Mouse (Mus musculus) hindbrain, embryonic 12.5 days (tissue): ENCODE measurements around the gene Ppp1r3g. TPM values are rescaled to one million over a fixed set of nuclear protein-coding genes. Genes with fewer than 3 reads are reported as not detected.
A peak's percentile ranks its signal among the peaks of the same experiment; 100 is the strongest.

Source experiments
- ATAC-seq: fragments of 200-750 bp; cut with Nextera tagmentation; 2 replicates; pipeline ENCODE4 v1.8.0; 2017; ENCODE audit warnings: moderate TSS enrichment; ENCODE audit not compliant: low FRiP score
- H3K27ac ChIP-seq: fragments of 300-500 bp; sonication (generic); 2 replicates; pipeline ENCODE4 v1.5.1; 2016; ENCODE audit warnings: mild to moderate bottlenecking
- H3K27me3 ChIP-seq: fragments of 300-500 bp; sonication (generic); 2 replicates; pipeline ENCODE4 v1.6.1; 2016; ENCODE audit warnings: mild to moderate bottlenecking
- H3K36me3 ChIP-seq: fragments of 300-500 bp; sonication (generic); 2 replicates; pipeline ENCODE4 v1.6.1; 2016; ENCODE audit warnings: mild to moderate bottlenecking
- H3K4me1 ChIP-seq: fragments of 300-500 bp; sonication (generic); 2 replicates; pipeline ENCODE4 v1.6.1; 2016
- H3K4me2 ChIP-seq: fragments of 300-500 bp; sonication (generic); replicated peaks from 2 replicates; pipeline ENCODE4 v1.6.1; 2016; ENCODE audit warnings: mild to moderate bottlenecking
- H3K4me3 ChIP-seq: fragments of 300-500 bp; sonication (generic); 2 replicates; pipeline ENCODE4 v1.5.1; 2016; ENCODE audit warnings: mild to moderate bottlenecking
- H3K9ac ChIP-seq: fragments of 300-500 bp; sonication (generic); 2 replicates; pipeline ENCODE4 v1.6.1; 2016; ENCODE audit warnings: mild to moderate bottlenecking, moderate library complexity
- H3K9me3 ChIP-seq: fragments of 300-500 bp; sonication (generic); replicated peaks from 2 replicates; pipeline ENCODE4 v1.6.1; 2016; ENCODE audit warnings: mild to moderate bottlenecking
- WGBS: fragments of 180-500 bp; shearing (Covaris S2); methylation state at CpG from one replicate; pipeline ENCODE4 v1.1.7; 2016; 5-methylcytosine and 5-hydroxymethylcytosine counted together
- polyA plus RNA-seq: library from polyadenylated mRNA; unstranded; fragments of >200 nt; fragmentation: Nextera tagmentation; extraction: Ambion mirVana; gene quantifications from 2 replicates; pipeline ENCODE4 v1.2.1, GENCODE M21; 2016

Gene Ppp1r3g
- 1.1 and 1.4 TPM in 2 replicates for polyA plus RNA-seq

DNA sequence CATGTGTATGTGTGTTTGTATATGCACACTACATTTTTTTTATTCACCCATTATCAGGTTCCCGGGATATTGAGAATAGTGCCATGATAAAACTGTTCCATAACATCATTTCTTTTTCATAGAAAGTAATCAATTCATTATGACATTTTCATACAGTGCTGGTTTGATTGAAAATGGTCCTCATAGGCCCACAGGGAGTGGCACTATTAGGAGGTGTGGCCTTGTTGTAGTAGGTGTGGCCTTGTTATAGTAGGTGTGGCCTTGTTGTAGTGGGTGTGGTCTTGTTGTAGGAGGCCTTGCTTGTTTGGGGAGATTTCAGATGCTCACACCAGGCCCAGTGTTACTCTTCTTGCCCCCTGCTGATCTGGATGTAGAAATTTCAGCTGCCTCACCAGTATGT, at the start of gene Ppp1r3g:
TSS of gene Ppp1r3g (plus strand) at position 301 of the 400 bp plus-strand sequence.
- H3K4me2 ChIP-seq, result no peak within 1 kb of the TSS
- H3K9ac ChIP-seq, result no peak within 1 kb of the TSS
- no peaks in the 10 kb centered on the region for H3K36me3 ChIP-seq
- H3K27ac ChIP-seq, result no peak within 1 kb of the TSS
- H3K4me1 ChIP-seq, result no peaks in the 10 kb centered on the region
- ATAC-seq, result no peak
- 86% methylated on average over 1 of the region's 1 CpGs for WGBS
- no peak within 1 kb of the TSS for H3K4me3 ChIP-seq
- H3K27me3 ChIP-seq, result no peaks in the 10 kb centered on the region
- no peaks in the 10 kb centered on the region for H3K9me3 ChIP-seq

DNA sequence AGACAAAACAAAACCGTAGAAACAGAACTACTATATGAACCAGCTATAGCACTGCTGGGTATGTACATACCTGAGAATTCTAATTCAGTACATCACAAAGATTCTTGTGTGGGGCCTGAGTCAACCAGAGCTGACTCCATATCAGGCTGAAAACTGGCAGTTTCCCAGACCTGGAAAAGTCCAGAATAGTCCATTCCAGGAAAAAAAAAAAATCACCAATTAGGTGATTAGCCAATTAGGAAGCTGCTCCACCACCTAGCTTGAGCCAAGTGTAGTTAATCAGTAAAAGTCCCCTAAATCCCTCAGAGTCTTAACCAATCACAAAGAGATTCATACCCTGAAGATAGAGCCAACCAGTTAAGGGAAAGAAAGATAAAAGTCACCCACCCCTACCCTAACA, 47.2 kb upstream of the Ppp1r3g start:
- Histone ChIP-seq H3K27ac (no peak overlapping the region), H3K9ac (no peak overlapping the region), H3K9me3 (no peaks in the 10 kb centered on the region), H3K27me3 (no peaks in the 10 kb centered on the region), H3K4me1 (no peaks in the 10 kb centered on the region), H3K36me3 (no peaks in the 10 kb centered on the region), H3K4me3 (no peak overlapping the region), H3K4me2 (no peak overlapping the region)
- ATAC-seq, result no peak
- 93% methylated on average over 1 of the region's 1 CpGs for WGBS

DNA sequence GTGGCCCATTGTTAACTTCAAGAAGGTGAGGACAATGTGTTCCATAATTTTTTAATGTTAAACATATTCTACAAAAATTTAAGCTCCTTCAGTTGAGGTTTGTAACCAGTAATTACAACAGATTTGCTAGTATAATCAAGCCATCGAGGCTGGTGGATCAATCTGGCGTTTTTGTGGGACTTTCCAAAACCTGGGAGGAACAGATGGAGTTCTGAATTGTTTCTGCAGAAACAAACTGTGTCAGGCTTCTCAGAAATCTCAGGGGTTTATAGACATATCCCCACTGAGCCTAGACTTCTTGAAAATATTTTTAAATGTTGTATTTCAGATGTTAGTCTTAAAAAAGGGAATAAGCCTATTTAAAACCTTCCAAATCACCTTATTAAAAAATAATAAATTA, 20.6 kb upstream of the Ppp1r3g start:
- ATAC-seq, result no peak
- Histone ChIP-seq H3K27ac (no peak overlapping the region), H3K9me3 (peaks cover 8% of the 10 kb centered on the region; the same call in 1 of the 2 replicates), H3K9ac (no peak overlapping the region), H3K4me3 (no peak overlapping the region), H3K4me1 (no peaks in the 10 kb centered on the region), H3K27me3 (no peaks in the 10 kb centered on the region), H3K36me3 (no peaks in the 10 kb centered on the region), H3K4me2 (no peak overlapping the region)
- 100% methylated on average over 2 of the region's 2 CpGs for WGBS

DNA sequence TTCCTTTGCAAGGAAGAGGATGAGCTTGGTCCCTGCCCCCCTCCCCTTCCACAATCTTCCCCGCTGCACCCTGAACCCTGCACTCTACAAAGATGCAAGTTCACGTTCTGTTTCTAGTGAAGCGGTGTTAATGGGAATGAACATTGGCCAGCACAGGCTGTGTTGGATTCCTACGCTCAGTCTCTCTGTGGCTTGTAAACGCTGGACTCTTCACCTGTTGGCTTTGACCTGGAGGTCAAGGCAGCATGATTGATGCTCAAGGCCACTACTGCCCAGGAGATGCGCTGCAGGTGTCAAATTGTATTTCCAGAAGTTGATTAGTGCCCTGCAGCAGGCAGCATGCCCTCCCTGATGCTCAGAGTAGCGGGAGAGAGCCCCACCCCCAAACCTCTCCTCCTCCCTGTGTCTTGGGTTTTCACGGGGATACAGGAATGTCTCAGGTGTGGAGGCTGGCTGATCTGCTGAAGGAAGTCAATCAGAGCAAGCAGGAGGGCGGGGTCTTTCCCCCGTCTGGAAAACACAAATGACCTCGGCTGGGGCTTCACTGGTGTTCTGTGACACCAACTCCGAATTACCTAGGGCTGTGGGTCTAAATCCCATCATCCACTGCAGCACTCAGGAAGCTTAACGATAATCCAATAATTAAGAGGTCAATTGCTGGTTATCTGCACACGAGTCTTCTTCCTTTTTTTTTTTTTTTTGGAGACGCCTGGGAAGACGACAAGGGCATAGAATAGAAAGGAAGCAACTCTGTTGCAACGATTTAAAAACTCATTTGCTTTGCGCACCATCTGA, 18.6 kb upstream of the Ppp1r3g start:
- WGBS, result 72% methylated on average over 18 of the region's 18 CpGs
- Histone ChIP-seq H3K27me3 (no peaks in the 10 kb centered on the region), H3K4me2 (no peak overlapping the region), H3K9ac (no peak overlapping the region), H3K4me1 (no peaks in the 10 kb centered on the region), H3K27ac (no peak overlapping the region), H3K4me3 (no peak overlapping the region), H3K9me3 (no peaks in the 10 kb centered on the region), H3K36me3 (no peaks in the 10 kb centered on the region)
- ATAC-seq, result no peak

DNA sequence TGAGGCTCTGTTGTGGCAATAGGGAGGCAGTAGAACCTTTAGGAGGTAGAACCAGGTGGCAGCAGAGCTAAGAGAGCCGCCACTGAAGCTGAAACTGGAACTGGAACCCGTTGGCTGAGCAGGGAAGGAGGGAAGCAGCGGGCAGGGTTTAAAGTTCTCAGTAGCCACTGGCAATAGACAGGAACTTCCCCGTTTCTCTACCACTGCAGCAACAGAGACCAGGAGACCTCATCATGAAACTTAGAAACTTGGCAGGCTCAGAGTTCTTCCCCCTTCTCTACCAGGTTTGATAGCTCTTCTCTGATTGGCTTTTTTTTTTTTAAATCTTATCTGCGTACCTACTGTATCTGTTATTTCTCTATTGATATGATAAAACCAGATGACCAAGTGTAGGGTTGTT, 17.7 kb upstream of the Ppp1r3g start:
- no peaks in the 10 kb centered on the region for H3K9me3 ChIP-seq
- no peak overlapping the region for H3K4me2 ChIP-seq
- WGBS, result 85% methylated on average over 5 of the region's 5 CpGs
- no peak for ATAC-seq
- H3K9ac ChIP-seq, result no peak overlapping the region
- no peak overlapping the region for H3K4me3 ChIP-seq
- no peaks in the 10 kb centered on the region for H3K36me3 ChIP-seq
- H3K4me1 ChIP-seq, result no peaks in the 10 kb centered on the region
- H3K27ac ChIP-seq, result no peak overlapping the region
- H3K27me3 ChIP-seq, result no peaks in the 10 kb centered on the region

DNA sequence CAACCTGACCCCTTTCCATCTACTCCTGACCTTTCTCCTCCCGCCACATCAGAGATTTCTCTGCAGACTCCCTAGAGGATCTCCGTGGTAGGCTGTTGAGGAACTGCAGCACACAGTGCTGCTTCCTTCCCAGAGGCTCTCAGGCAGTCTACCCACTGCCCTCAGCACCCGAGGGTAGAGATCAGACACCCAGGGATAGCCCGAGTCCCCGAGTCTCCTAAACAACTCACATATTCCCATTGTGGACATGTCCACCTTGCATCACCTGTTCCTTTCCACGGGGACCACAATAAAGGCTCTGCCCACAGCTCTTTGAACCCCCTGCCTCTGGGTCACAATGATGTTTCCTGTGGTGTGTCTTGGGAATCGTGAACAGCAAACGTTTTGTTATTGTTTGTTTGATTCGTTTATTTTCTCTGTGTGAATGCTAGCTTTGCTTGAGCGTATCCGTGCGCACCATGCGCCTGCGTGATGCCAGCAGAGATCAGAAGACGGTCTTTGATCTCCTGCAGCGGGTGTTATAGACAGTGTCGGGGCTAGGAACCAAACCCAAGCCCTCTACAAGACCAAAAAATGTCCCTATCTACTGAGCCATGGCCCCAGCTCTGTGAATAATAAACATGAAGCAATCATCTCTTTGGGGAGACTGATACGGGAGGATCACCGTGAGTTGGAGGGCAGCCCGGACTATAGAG, 11.8 kb upstream of the Ppp1r3g start:
- no peak for ATAC-seq
- Histone ChIP-seq H3K4me2 (no peak overlapping the region), H3K36me3 (no peaks in the 10 kb centered on the region), H3K27me3 (no peaks in the 10 kb centered on the region), H3K4me1 (no peaks in the 10 kb centered on the region), H3K27ac (no peak overlapping the region), H3K9ac (no peak overlapping the region), H3K4me3 (no peak overlapping the region), H3K9me3 (no peaks in the 10 kb centered on the region)
- 70% methylated on average over 20 of the region's 20 CpGs for WGBS

DNA sequence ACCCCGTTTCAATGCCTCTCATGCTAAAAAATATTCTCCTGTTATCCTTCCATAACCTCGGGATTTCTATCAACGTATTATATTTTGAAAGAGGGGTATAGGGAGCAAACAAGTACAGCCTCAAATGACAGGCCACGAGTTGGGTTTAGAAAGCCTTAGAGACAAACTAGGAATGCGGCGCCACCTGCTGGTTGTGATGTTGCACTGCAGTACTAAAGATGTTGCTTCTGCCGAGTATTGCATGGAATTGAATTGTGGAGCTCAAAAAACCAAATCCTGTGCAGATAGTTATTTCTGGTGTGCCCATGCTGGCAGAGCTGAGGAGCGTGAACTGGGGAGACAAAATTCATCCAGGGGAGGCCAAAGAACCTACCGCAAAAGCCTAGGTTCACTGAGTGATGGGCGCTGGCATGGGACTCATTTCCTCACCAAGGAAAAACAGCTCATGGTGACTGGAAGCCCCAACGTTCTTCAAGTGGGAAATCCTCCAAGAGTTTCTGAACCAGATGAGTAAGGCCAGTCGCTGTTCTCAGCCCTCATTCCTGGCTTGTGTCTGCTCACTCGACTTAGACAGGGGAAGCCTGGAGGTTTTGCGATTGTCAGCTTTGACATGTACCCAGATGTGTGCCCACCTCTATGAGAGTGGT, 11.2 kb upstream of the Ppp1r3g start:
- 23% methylated on average over 14 of the region's 14 CpGs for WGBS
- Histone ChIP-seq H3K27me3 (no peaks in the 10 kb centered on the region), H3K4me3 (no peak overlapping the region), H3K27ac (no peak overlapping the region), H3K4me1 (no peaks in the 10 kb centered on the region), H3K36me3 (no peaks in the 10 kb centered on the region), H3K4me2 (no peak overlapping the region), H3K9me3 (no peaks in the 10 kb centered on the region), H3K9ac (no peak overlapping the region)
- ATAC-seq, result no peak

DNA sequence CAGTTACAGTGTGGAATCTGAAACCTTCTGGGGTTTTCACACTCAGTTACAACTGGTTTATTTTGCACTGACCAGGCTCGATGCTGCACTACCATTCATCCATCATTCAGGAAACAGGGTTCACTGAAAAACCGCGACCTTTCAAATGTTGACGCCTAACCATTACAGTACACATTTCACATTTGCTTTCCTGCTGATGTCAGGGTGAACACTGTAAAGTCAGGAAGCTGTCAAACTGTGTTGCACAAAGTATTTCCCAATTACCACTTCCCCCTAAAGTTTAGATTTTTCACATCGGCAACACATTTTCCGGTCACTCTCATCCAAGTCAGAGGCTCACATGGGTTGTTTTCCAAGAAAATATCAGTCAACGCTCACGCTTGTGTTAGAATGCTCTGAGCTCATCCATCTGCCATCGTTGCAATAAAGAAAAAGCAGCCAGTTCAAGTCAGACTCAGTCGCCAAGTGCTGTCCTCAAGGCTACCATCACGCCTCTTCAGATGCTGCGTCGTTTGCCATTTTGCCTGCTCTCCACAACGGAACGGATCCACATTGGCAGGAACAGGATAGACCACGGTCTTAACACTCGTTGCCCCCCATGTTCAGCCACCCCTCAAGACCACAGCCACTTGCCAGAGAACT, 8.7 kb upstream of the Ppp1r3g start:
- no peak overlapping the region for H3K9ac ChIP-seq
- no peaks in the 10 kb centered on the region for H3K27me3 ChIP-seq
- H3K36me3 ChIP-seq, result no peaks in the 10 kb centered on the region
- WGBS, result 75% methylated on average over 17 of the region's 17 CpGs
- no peak overlapping the region for H3K4me3 ChIP-seq
- no peaks in the 10 kb centered on the region for H3K4me1 ChIP-seq
- no peak overlapping the region for H3K4me2 ChIP-seq
- no peak for ATAC-seq
- no peaks in the 10 kb centered on the region for H3K9me3 ChIP-seq
- H3K27ac ChIP-seq, result no peak overlapping the region

DNA sequence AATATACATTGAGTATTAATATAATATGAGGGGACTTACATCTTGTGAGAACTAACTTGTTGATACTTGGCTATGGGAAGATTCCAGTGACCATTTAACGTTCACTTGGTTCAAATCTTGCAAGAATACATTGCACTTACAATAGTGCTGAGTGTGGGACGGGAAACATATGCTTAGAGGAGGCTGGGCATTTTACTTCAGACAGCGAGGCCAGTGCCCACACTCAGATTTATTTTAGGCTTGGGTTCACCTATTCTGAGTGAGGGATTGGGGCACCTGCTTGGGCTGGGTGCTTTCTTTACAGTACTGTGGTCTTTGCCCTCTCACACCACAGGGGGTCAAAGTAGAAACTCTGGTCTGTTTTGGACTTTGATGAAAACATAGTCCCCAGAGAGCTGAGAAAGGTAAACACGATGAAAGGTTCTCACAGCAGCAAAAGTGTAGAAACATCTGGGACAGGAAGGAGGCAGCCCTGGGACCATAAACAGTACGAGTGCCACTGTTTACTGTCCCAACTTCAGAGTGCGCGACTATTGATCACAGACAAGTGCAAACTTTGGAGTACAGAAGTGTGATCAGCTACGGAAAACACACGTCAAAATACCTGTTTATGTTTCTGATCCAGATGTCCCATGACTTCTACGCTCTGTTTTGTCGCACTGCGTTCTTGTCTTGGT, 890 bp downstream of the Ppp1r3g start:
- no peaks in the 10 kb centered on the region for H3K9me3 ChIP-seq
- no peak overlapping the region for H3K4me3 ChIP-seq
- H3K9ac ChIP-seq, result no peak overlapping the region
- H3K4me2 ChIP-seq, result no peak overlapping the region
- no peaks in the 10 kb centered on the region for H3K27me3 ChIP-seq
- ATAC-seq, result no peak
- no peak overlapping the region for H3K27ac ChIP-seq
- H3K36me3 ChIP-seq, result no peaks in the 10 kb centered on the region
- no peaks in the 10 kb centered on the region for H3K4me1 ChIP-seq
- 78% methylated on average over 12 of the region's 12 CpGs for WGBS

DNA sequence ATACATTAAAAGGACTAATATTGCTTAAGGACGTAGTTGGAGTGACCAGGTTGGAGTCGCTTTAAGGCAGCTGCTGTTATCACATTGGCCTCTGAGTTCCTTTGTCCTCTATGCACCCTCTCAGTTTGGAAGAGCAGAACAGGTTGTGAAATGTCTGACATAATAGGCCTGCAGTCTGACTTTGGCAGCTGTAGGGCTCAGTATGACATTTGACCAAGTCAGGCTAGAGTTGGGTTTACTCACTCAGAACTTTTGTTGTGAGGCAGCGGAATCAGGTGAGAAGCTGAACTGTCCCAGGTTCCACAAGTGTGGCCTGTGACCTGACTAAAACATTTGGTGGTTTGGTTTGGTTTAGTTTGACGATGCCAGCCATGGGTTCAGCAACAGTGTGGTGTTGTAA, 4.9 kb downstream of the Ppp1r3g start:
- Histone ChIP-seq H3K27me3 (peaks cover 15% of the 10 kb centered on the region), H3K9me3 (no peaks in the 10 kb centered on the region), H3K27ac (no peak overlapping the region), H3K9ac (no peak overlapping the region), H3K36me3 (no peaks in the 10 kb centered on the region), H3K4me1 (peaks cover 4% of the 10 kb centered on the region), H3K4me2 (no peak overlapping the region), H3K4me3 (no peak overlapping the region)
- 89% methylated on average over 4 of the region's 4 CpGs for whole genome bisulfite sequencing
- no peak for ATAC-seq

DNA sequence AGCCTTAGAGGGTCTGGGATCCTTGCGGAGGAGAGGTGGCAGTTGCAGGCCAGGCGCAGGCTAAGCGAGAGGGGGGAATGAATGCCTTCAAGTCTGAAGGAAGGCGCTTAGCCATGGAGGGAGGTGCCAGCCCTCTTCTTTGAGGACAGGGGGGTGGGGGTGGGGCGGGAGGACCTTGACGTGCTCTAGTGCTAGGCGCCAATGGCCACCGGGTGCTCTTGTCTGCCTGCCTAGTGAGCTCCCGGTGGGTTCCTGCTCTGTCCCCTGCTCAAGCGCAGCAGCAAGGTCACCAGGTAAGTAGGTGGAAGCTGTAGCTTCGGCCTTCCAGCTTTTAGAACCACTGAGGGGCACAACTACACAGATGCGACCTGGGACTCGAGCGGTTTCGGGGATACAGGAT, 9.1 kb downstream of the Ppp1r3g start:
- Histone ChIP-seq H3K27ac (no peak overlapping the region), H3K4me1 (peaks cover 14% of the 10 kb centered on the region), H3K9me3 (no peaks in the 10 kb centered on the region), H3K4me2 (peak overlapping the region; percentile 100), H3K4me3 (peak overlapping the region; percentile 59), H3K9ac (peak overlapping the region; percentile 61; the same call in 1 of the 2 replicates), H3K36me3 (no peaks in the 10 kb centered on the region), H3K27me3 (peaks cover 34% of the 10 kb centered on the region)
- WGBS, result 2% methylated on average over 15 of the region's 15 CpGs
- peak; percentile 39; the same call in 1 of the 2 replicates for ATAC-seq
